Mouse (Mus musculus): ENCODE data around the gene Col5a1.

GRCm38 (mm10) chr2:28067821-28068536 lies 181.8 kb downstream of the Col5a1 start:
- TF ChIP-seq CTCF (IDR thresholded peaks at IDR 0.05; ENCODE audit: borderline replicate concordance, insufficient read depth, low read depth, low read length) (no peak), POLR2A (IDR thresholded peaks at IDR 0.05; ENCODE audit: borderline replicate concordance, insufficient read depth, low read length) (no peak)

Data from cerebellum, adult 2 months (tissue).